Mouse (Mus musculus) limb, embryonic 14.5 days (tissue): ENCODE measurements around the gene Pigw. TPM values are rescaled to one million over a fixed set of nuclear protein-coding genes. Genes with fewer than 3 reads are reported as not detected.
A peak's percentile ranks its signal among the peaks of the same experiment; 100 is the strongest.

Source experiments
- ATAC-seq: fragments of 200-750 bp; cut with Nextera tagmentation; 2 replicates; pipeline ENCODE4 v1.8.0; 2017; ENCODE audit warnings: low read depth, moderate number of reproducible peaks, moderate TSS enrichment; ENCODE audit not compliant: low FRiP score
- DNase-seq: peaks from one replicate; pipeline ENCODE4 v3.0.0-alpha.2; 2015; ENCODE audit warnings: low spot score
- H3K27ac ChIP-seq: fragments of 300-500 bp; sonication (generic); replicated peaks from 2 replicates; pipeline ENCODE4 v1.5.1; 2014; ENCODE audit warnings: low read depth, mild to moderate bottlenecking, low read length, moderate library complexity, mixed read lengths
- H3K27me3 ChIP-seq: fragments of 300-500 bp; sonication (generic); 2 replicates; pipeline ENCODE4 v1.6.1; 2014; ENCODE audit warnings: low read length, mixed read lengths; ENCODE audit not compliant: control insufficient read depth, insufficient read depth
- H3K36me3 ChIP-seq: fragments of 300-500 bp; sonication (generic); 2 replicates; pipeline ENCODE4 v1.6.1; 2014; ENCODE audit warnings: mild to moderate bottlenecking, low read length, moderate library complexity, mixed read lengths; ENCODE audit not compliant: control insufficient read depth, insufficient read depth
- H3K4me1 ChIP-seq: fragments of 300-500 bp; sonication (generic); 2 replicates; pipeline ENCODE4 v1.6.1; 2014; ENCODE audit warnings: antibody characterized with exemption, low read length, mixed read lengths; ENCODE audit not compliant: control insufficient read depth, insufficient read depth
- H3K4me2 ChIP-seq: fragments of 300-500 bp; sonication (generic); replicated peaks from 2 replicates; pipeline ENCODE4 v1.6.1; 2014; ENCODE audit warnings: low read depth, mild to moderate bottlenecking, low read length, moderate library complexity; ENCODE audit not compliant: severe bottlenecking
- H3K4me3 ChIP-seq: fragments of 300-500 bp; sonication (generic); replicated peaks from 2 replicates; pipeline ENCODE4 v1.5.1; 2014; ENCODE audit warnings: low read length
- H3K9ac ChIP-seq: fragments of 300-500 bp; sonication (generic); 2 replicates; pipeline ENCODE4 v1.6.1; 2014; ENCODE audit warnings: mild to moderate bottlenecking, low read depth, low read length, moderate library complexity; ENCODE audit not compliant: severe bottlenecking
- H3K9me3 ChIP-seq: fragments of 300-500 bp; sonication (generic); 2 replicates; pipeline ENCODE4 v1.6.1; 2016; ENCODE audit warnings: low read length; ENCODE audit not compliant: control insufficient read depth
- POLR2A ChIP-seq: fragments of 200-500 bp; IDR thresholded peaks from 2 replicates; pipeline ENCODE4 v1.8.0; 2012; ENCODE audit warnings: inconsistent platforms, mild to moderate bottlenecking, moderate library complexity, borderline replicate concordance; ENCODE audit not compliant: insufficient read depth, insufficient read length; ENCODE audit errors: extremely low read depth
- WGBS: fragments of 180-500 bp; shearing (Covaris S2); extraction: QIAGEN DNeasy Blood & Tissue Kit; methylation state at CpG from one replicate; pipeline ENCODE4 v1.1.7; 2014; 5-methylcytosine and 5-hydroxymethylcytosine counted together
- polyA plus RNA-seq, 2 experiments: library from polyadenylated mRNA; depleted of rRNA in 1 of 2; stranded (reverse) in 1 of 2; unstranded in 1 of 2; fragments of >200 nt; fragmentation: Nextera tagmentation in 1 of 2; extraction: Ambion mirVana in 1 of 2; gene quantifications; 2 replicates each; pipeline versions ENCODE4 v1.2.1 to v1.2.3; 2012 to 2014

Gene Pigw
- polyA plus RNA-seq, 2 experiments: 2.4 to 5.8 TPM

- Histone ChIP-seq H3K9me3 (no peaks in the 10 kb centered on the region), H3K4me1 (peaks cover 3% of the 10 kb centered on the region; the same call in 1 of the 2 replicates), H3K9ac (peak overlapping the region; percentile 76), H3K4me2 (peak overlapping the region; percentile 55), H3K27ac (no peak overlapping the region), H3K36me3 (peaks cover 22% of the 10 kb centered on the region), H3K27me3 (no peaks in the 10 kb centered on the region), H3K4me3 (peak overlapping the region; percentile 90)
- no peak for TF ChIP-seq POLR2A
- ATAC-seq (no peak), DNase-seq (no peak)
- 64% methylated on average over 7 of the region's 7 CpGs for WGBS
These were observed 36.7 kb upstream of the Pigw start for GRCm38 (mm10) chr11:84916703-84917300.

- H3K4me3 ChIP-seq: peak within 1 kb of the TSS; percentile 90
- H3K36me3 ChIP-seq: peaks cover 26% of the 10 kb centered on the region
- TF ChIP-seq POLR2A: no peak
- H3K4me1 ChIP-seq: peaks cover 3% of the 10 kb centered on the region; the same call in 1 of the 2 replicates
- WGBS: 3% methylated on average over 31 of the region's 34 CpGs
- H3K27ac ChIP-seq: 0 out of 2 replicates have a peak within 1 kb of the TSS, but pooled peaks have one; percentile 44
- no peaks in the 10 kb centered on the region for H3K9me3 ChIP-seq
- peak within 1 kb of the TSS; percentile 55 for H3K4me2 ChIP-seq
- H3K27me3 ChIP-seq: no peaks in the 10 kb centered on the region
- ATAC-seq: peak; percentile 91
- peak within 1 kb of the TSS; percentile 76 for H3K9ac ChIP-seq
- peak; percentile 94 for DNase-seq
These were observed 36.1 kb upstream of the Pigw start, which contains the start of gene Znhit3 for GRCm38 (mm10) chr11:84916053-84916702. TSS of gene Znhit3 (minus strand) at chr11:84916366.

GRCm38 (mm10) chr11:84914673-84915072 is 34.6 kb upstream of the Pigw start:
- H3K36me3 ChIP-seq: peaks cover 40% of the 10 kb centered on the region
- no peak overlapping the region for H3K4me2 ChIP-seq
- no peaks in the 10 kb centered on the region for H3K27me3 ChIP-seq
- H3K27ac ChIP-seq: no peak overlapping the region
- DNase-seq (no peak), ATAC-seq (no peak)
- H3K4me3 ChIP-seq: no peak overlapping the region
- peaks cover 3% of the 10 kb centered on the region; the same call in 1 of the 2 replicates for H3K4me1 ChIP-seq
- H3K9me3 ChIP-seq: no peaks in the 10 kb centered on the region
- TF ChIP-seq POLR2A: no peak
- 77% methylated on average over 5 of the region's 5 CpGs for WGBS
- no peak overlapping the region for H3K9ac ChIP-seq

DNA sequence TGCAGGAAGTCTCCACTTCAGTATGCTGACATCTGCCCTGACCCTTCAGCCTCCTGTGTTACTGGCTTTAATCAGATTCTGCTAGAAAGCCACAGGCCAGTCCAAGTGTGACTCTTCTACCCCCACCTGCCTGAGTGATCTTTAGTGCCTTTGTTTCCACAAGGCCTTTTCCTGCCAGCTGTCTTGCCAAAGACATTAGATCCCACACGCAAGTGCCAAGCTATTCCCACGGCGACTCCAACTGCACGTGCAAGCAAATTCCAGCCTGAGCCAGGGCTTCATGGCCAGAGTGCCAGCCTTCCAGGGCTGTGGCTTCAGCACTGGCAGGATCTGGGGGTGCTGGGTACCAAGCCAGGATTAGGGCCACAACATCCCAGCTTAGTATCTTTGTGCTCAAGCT is 30.3 kb upstream of the Pigw start:
- H3K9me3 ChIP-seq: no peaks in the 10 kb centered on the region
- no peak for TF ChIP-seq POLR2A
- H3K27ac ChIP-seq: no peak overlapping the region
- H3K4me3 ChIP-seq: no peak overlapping the region
- H3K36me3 ChIP-seq: peaks cover 81% of the 10 kb centered on the region
- DNase-seq (no peak), ATAC-seq (no peak)
- no peaks in the 10 kb centered on the region for H3K4me1 ChIP-seq
- 81% methylated on average over 4 of the region's 4 CpGs for WGBS
- H3K27me3 ChIP-seq: no peaks in the 10 kb centered on the region
- no peak overlapping the region for H3K4me2 ChIP-seq
- no peak overlapping the region for H3K9ac ChIP-seq

DNA sequence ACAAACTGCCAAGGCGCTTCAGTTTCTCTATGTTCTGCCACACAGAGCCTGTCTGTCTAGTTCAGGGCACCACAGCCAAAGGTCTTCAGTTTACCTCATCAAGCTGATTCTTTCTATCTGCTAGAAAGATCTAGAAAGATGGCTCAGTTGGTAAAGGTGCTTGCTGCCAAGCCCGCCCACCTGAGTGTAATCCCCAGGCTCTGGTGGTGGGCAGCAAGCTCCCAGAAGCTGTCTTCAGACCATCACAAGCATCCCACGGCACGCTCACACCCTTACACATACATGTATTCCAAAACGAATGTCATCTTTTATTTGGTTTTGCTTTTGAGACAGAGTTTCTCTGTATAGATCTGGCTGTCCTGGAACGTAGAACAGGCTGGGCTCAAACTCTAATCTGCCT is 28.4 kb upstream of the Pigw start:
- H3K4me1 ChIP-seq: no peaks in the 10 kb centered on the region
- TF ChIP-seq POLR2A: no peak
- ATAC-seq: no peak
- DNase-seq: no peak
- H3K27me3 ChIP-seq: no peaks in the 10 kb centered on the region
- no peak overlapping the region for H3K27ac ChIP-seq
- peaks cover 92% of the 10 kb centered on the region for H3K36me3 ChIP-seq
- no peak overlapping the region for H3K4me3 ChIP-seq
- H3K9me3 ChIP-seq: no peaks in the 10 kb centered on the region
- 91% methylated on average over 6 of the region's 6 CpGs for WGBS
- H3K4me2 ChIP-seq: no peak overlapping the region
- H3K9ac ChIP-seq: no peak overlapping the region
